In genomic region chr4:128958156-128958555, GRCm38 (mm10) we compare ENCODE assay signal across 10 mouse cellular contexts. TPM values are rescaled to one million over a fixed set of nuclear protein-coding genes. Genes with fewer than 3 reads are reported as not detected.
DNase-seq lines count a peak whose midpoint lies in the region; ATAC-seq and TF ChIP-seq lines count a peak whose summit lies in the region.
"Had no signal": no experiment of that assay in that cellular context is flagged by ENCODE, and none has a peak within 500 bp of the region (broad histone marks: within the 10 kb centered on the region; RNA-seq: fewer than 3 reads in every experiment).

No protein-coding gene starts in this region.

- TF ChIP-seq CTCF in lung, embryonic 14.5 days (IDR thresholded peaks at IDR 0.05; ENCODE audit: low read depth) = no peak
- no peak for TF ChIP-seq CTCF in embryonic fibroblast, embryonic 13.5 days (IDR thresholded peaks at IDR 0.05; ENCODE audit: borderline replicate concordance, insufficient read depth, low read length)
- TF ChIP-seq CTCF in stomach, postnatal 0 days (IDR thresholded peaks at IDR 0.05; ENCODE audit: low read depth) = no peak

- no peak for TF ChIP-seq POLR2A in embryonic fibroblast, embryonic 13.5 days (IDR thresholded peaks at IDR 0.05; ENCODE audit: low read depth, low read length)

- H3K27ac ChIP-seq in heart, embryonic 15.5 days = peak overlapping the region; percentile 54
- peak overlapping the region; percentile 5; the same call in 1 of the 2 replicates for H3K27ac ChIP-seq in lung, embryonic 14.5 days (ENCODE audit: low read depth)
- H3K27ac ChIP-seq in embryonic fibroblast, embryonic 13.5 days (ENCODE audit: insufficient read depth, low read length) = peak overlapping the region; percentile 39
- peak overlapping the region; percentile 45; the same call in 1 of the 2 replicates for H3K27ac ChIP-seq in stomach, postnatal 0 days (replicated peaks)

- WGBS in heart, embryonic 15.5 days = 71% methylated on average over 11 of the region's 11 CpGs
- WGBS in lung, embryonic 14.5 days = 65% methylated on average over 11 of the region's 11 CpGs
- WGBS in stomach, postnatal 0 days = 67% methylated on average over 11 of the region's 11 CpGs

- peaks cover 35% of the 10 kb centered on the region for H3K4me1 ChIP-seq in heart, embryonic 15.5 days (replicated peaks)
- peaks cover 7% of the 10 kb centered on the region for H3K4me1 ChIP-seq in lung, embryonic 14.5 days (ENCODE audit: insufficient read depth)
- H3K4me1 ChIP-seq in embryonic fibroblast, embryonic 13.5 days (ENCODE audit: control insufficient read depth, insufficient read depth, low read length) = peaks cover 18% of the 10 kb centered on the region
- no peaks in the 10 kb centered on the region for H3K4me1 ChIP-seq in stomach, postnatal 0 days (replicated peaks; ENCODE audit: control insufficient read depth, insufficient read depth)

- DNase-seq in heart, adult 11 months = no peak
- DNase-seq in lung, embryonic 14.5 days = no peak
- DNase-seq in lung, postnatal 10 days = no peak
- DNase-seq in stomach, postnatal 0 days (ENCODE audit: low spot score) = no peak
- DNase-seq in cerebellum, adult 18-20 months = no peak
- DNase-seq: thymus, postnatal 4 days had no signal

- peaks cover 10% of the 10 kb centered on the region; the same call in 1 of the 2 replicates for H3K27me3 ChIP-seq in heart, embryonic 15.5 days
- H3K27me3 ChIP-seq in lung, embryonic 14.5 days (ENCODE audit: insufficient read depth, low read length) = no peaks in the 10 kb centered on the region
- no peaks in the 10 kb centered on the region for H3K27me3 ChIP-seq in stomach, postnatal 0 days (ENCODE audit: control insufficient read depth, insufficient read depth, low read length)
- H3K27me3 ChIP-seq: Patski had no signal

- no peak overlapping the region for H3K9ac ChIP-seq in heart, embryonic 15.5 days
- no peak overlapping the region for H3K9ac ChIP-seq in lung, embryonic 14.5 days
- no peak overlapping the region for H3K9ac ChIP-seq in stomach, postnatal 0 days (ENCODE audit: low read length)

- ATAC-seq in heart, embryonic 15.5 days (replicated peaks; ENCODE audit: insufficient number of reproducible peaks, insufficient read depth, low FRiP score, low read depth) = no peak
- no peak for ATAC-seq in lung, embryonic 14.5 days (ENCODE audit: insufficient read depth)
- no peak for ATAC-seq in stomach, postnatal 0 days (ENCODE audit: low FRiP score, low TSS enrichment)
- ATAC-seq: midbrain, embryonic 16.5 days had no signal

- H3K4me3 ChIP-seq in heart, embryonic 15.5 days = no peak overlapping the region
- H3K4me3 ChIP-seq in lung, embryonic 14.5 days (ENCODE audit: low read depth, low read length) = no peak overlapping the region
- H3K4me3 ChIP-seq in embryonic fibroblast, embryonic 13.5 days (ENCODE audit: insufficient read depth, low read length) = no peak overlapping the region
- no peak overlapping the region for H3K4me3 ChIP-seq in stomach, postnatal 0 days (ENCODE audit: low read depth, low read length)

- no peaks in the 10 kb centered on the region for H3K9me3 ChIP-seq in heart, embryonic 15.5 days (replicated peaks)
- no peaks in the 10 kb centered on the region for H3K9me3 ChIP-seq in lung, embryonic 14.5 days (ENCODE audit: low read depth, low read length)
- no peaks in the 10 kb centered on the region for H3K9me3 ChIP-seq in stomach, postnatal 0 days (ENCODE audit: control insufficient read depth, low read length)

- TF ChIP-seq EP300 in stomach, postnatal 0 days (optimal IDR thresholded peaks at IDR 0.05) = no peak

- no peak overlapping the region for H3K4me2 ChIP-seq in heart, embryonic 15.5 days
- H3K4me2 ChIP-seq in lung, embryonic 14.5 days = no peak overlapping the region
- no peak overlapping the region for H3K4me2 ChIP-seq in stomach, postnatal 0 days (replicated peaks; ENCODE audit: low read depth)

- H3K36me3 ChIP-seq in heart, embryonic 15.5 days = no peaks in the 10 kb centered on the region
- no peaks in the 10 kb centered on the region for H3K36me3 ChIP-seq in lung, embryonic 14.5 days (ENCODE audit: insufficient read depth)
- no peaks in the 10 kb centered on the region for H3K36me3 ChIP-seq in stomach, postnatal 0 days (ENCODE audit: control insufficient read depth, insufficient read depth, low read length)

RNA-seq across cellular contexts. Expression of gene Azin2, which starts 4.1 kb away (rescaled TPM):
- polyA plus RNA-seq in heart, embryonic 15.5 days (2015; fragmentation: Nextera tagmentation; extraction: Ambion mirVana) = 6.8 and 10.4 TPM in 2 replicates
- 17.6 and 21.2 TPM in 2 replicates for polyA plus RNA-seq in lung, embryonic 14.5 days (2014; fragmentation: Nextera tagmentation; extraction: Ambion mirVana)
- 29.0 and 37.5 TPM in 2 replicates for polyA plus RNA-seq in embryonic fibroblast, embryonic 13.5 days (2011; ENCODE audit: insufficient read length, low read depth, missing spikeins)
- polyA plus RNA-seq in stomach, postnatal 0 days (2015; fragmentation: Nextera tagmentation; extraction: Ambion mirVana) = 10.8 and 12.3 TPM in 2 replicates

RNA-seq across cellular contexts. Expression of gene Ak2, which starts 33.6 kb away (rescaled TPM):
- 149 and 155 TPM in 2 replicates for polyA plus RNA-seq in heart, embryonic 15.5 days (2015; fragmentation: Nextera tagmentation; extraction: Ambion mirVana)
- polyA plus RNA-seq in lung, embryonic 14.5 days (2014; fragmentation: Nextera tagmentation; extraction: Ambion mirVana) = 138 and 148 TPM in 2 replicates
- polyA plus RNA-seq in embryonic fibroblast, embryonic 13.5 days (2011; ENCODE audit: insufficient read length, low read depth, missing spikeins) = 95.5 and 107 TPM in 2 replicates
- 137 and 138 TPM in 2 replicates for polyA plus RNA-seq in stomach, postnatal 0 days (2015; fragmentation: Nextera tagmentation; extraction: Ambion mirVana)
